Mouse (Mus musculus): ENCODE results near the gene Ndufa13. TPM values are rescaled to one million over a fixed set of nuclear protein-coding genes. Genes with fewer than 3 reads are reported as not detected.

Gene Ndufa13
- polyA plus RNA-seq (2014; fragmentation: Illumina TruSeq; extraction: RNeasy Lipid Tissue Mini Kit (QIAGEN cat#74804); ENCODE audit: low read depth, low replicate concordance), result not detected

GRCm38 (mm10) chr8:69902163-69903062 is at the start of gene Ndufa13, which contains the start of the genes Tssk6 and Yjefn3:
TSS of gene Ndufa13 (minus strand) at chr8:69902558.
TSS of gene Tssk6 (plus strand) at chr8:69902184.
TSS of gene Yjefn3 (minus strand) at chr8:69902712.

GRCm38 (mm10) chr8:69887289-69888243 is 14.8 kb downstream of the Ndufa13 start, which contains the start of gene Cilp2:
TSS of gene Cilp2 (minus strand) at chr8:69887687.

Other genes starting within 250 kb of the Ndufa13 start
- 5.3 TPM for gene Zfp964, start 248.1 kb downstream of the Ndufa13 start, polyA plus RNA-seq (2014; fragmentation: Illumina TruSeq; extraction: RNeasy Lipid Tissue Mini Kit (QIAGEN cat#74804); ENCODE audit: low read depth, low replicate concordance)
- gene Zfp869, start 191.8 kb downstream of the Ndufa13 start, polyA plus RNA-seq (2014; fragmentation: Illumina TruSeq; extraction: RNeasy Lipid Tissue Mini Kit (QIAGEN cat#74804); ENCODE audit: low read depth, low replicate concordance), result 60.5 TPM
- 11.1 TPM for gene Zfp963, start 152.6 kb downstream of the Ndufa13 start, polyA plus RNA-seq (2014; fragmentation: Illumina TruSeq; extraction: RNeasy Lipid Tissue Mini Kit (QIAGEN cat#74804); ENCODE audit: low read depth, low replicate concordance)
- gene Gm20422, start 127.7 kb downstream of the Ndufa13 start, polyA plus RNA-seq (2014; fragmentation: Illumina TruSeq; extraction: RNeasy Lipid Tissue Mini Kit (QIAGEN cat#74804); ENCODE audit: low read depth, low replicate concordance), result not detected
- 1.8 TPM for gene Atp13a1, start 111.4 kb downstream of the Ndufa13 start, polyA plus RNA-seq (2014; fragmentation: Illumina TruSeq; extraction: RNeasy Lipid Tissue Mini Kit (QIAGEN cat#74804); ENCODE audit: low read depth, low replicate concordance)
- 44.5 TPM for gene Zfp866, start 111.4 kb downstream of the Ndufa13 start, polyA plus RNA-seq (2014; fragmentation: Illumina TruSeq; extraction: RNeasy Lipid Tissue Mini Kit (QIAGEN cat#74804); ENCODE audit: low read depth, low replicate concordance)
- gene Gmip, start 93.9 kb downstream of the Ndufa13 start, polyA plus RNA-seq (2014; fragmentation: Illumina TruSeq; extraction: RNeasy Lipid Tissue Mini Kit (QIAGEN cat#74804); ENCODE audit: low read depth, low replicate concordance), result 2.1 TPM
- gene Lpar2, start 80.1 kb downstream of the Ndufa13 start, polyA plus RNA-seq (2014; fragmentation: Illumina TruSeq; extraction: RNeasy Lipid Tissue Mini Kit (QIAGEN cat#74804); ENCODE audit: low read depth, low replicate concordance), result 1.9 TPM
- gene Pbx4, start 70.1 kb downstream of the Ndufa13 start, polyA plus RNA-seq (2014; fragmentation: Illumina TruSeq; extraction: RNeasy Lipid Tissue Mini Kit (QIAGEN cat#74804); ENCODE audit: low read depth, low replicate concordance), result not detected
- gene Cilp2, start 14.9 kb downstream of the Ndufa13 start, polyA plus RNA-seq (2014; fragmentation: Illumina TruSeq; extraction: RNeasy Lipid Tissue Mini Kit (QIAGEN cat#74804); ENCODE audit: low read depth, low replicate concordance), result not detected
- not detected for gene Tssk6, start 374 bp downstream of the Ndufa13 start, polyA plus RNA-seq (2014; fragmentation: Illumina TruSeq; extraction: RNeasy Lipid Tissue Mini Kit (QIAGEN cat#74804); ENCODE audit: low read depth, low replicate concordance)
- not detected for gene Yjefn3, start 154 bp upstream of the Ndufa13 start, polyA plus RNA-seq (2014; fragmentation: Illumina TruSeq; extraction: RNeasy Lipid Tissue Mini Kit (QIAGEN cat#74804); ENCODE audit: low read depth, low replicate concordance)
- 12.7 TPM for gene Gatad2a, start 93.8 kb upstream of the Ndufa13 start, polyA plus RNA-seq (2014; fragmentation: Illumina TruSeq; extraction: RNeasy Lipid Tissue Mini Kit (QIAGEN cat#74804); ENCODE audit: low read depth, low replicate concordance)
- gene Mau2, start 140.2 kb upstream of the Ndufa13 start, polyA plus RNA-seq (2014; fragmentation: Illumina TruSeq; extraction: RNeasy Lipid Tissue Mini Kit (QIAGEN cat#74804); ENCODE audit: low read depth, low replicate concordance), result 10.1 TPM
- gene Sugp1, start 140.3 kb upstream of the Ndufa13 start, polyA plus RNA-seq (2014; fragmentation: Illumina TruSeq; extraction: RNeasy Lipid Tissue Mini Kit (QIAGEN cat#74804); ENCODE audit: low read depth, low replicate concordance), result 6.7 TPM
- gene Tm6sf2, start 170.4 kb upstream of the Ndufa13 start, polyA plus RNA-seq (2014; fragmentation: Illumina TruSeq; extraction: RNeasy Lipid Tissue Mini Kit (QIAGEN cat#74804); ENCODE audit: low read depth, low replicate concordance), result not detected
- gene Hapln4, start 180.9 kb upstream of the Ndufa13 start, polyA plus RNA-seq (2014; fragmentation: Illumina TruSeq; extraction: RNeasy Lipid Tissue Mini Kit (QIAGEN cat#74804); ENCODE audit: low read depth, low replicate concordance), result not detected
- not detected for gene Ncan, start 218.3 kb upstream of the Ndufa13 start, polyA plus RNA-seq (2014; fragmentation: Illumina TruSeq; extraction: RNeasy Lipid Tissue Mini Kit (QIAGEN cat#74804); ENCODE audit: low read depth, low replicate concordance)
- 1.6 TPM for gene Nr2c2ap, start 228.8 kb upstream of the Ndufa13 start, polyA plus RNA-seq (2014; fragmentation: Illumina TruSeq; extraction: RNeasy Lipid Tissue Mini Kit (QIAGEN cat#74804); ENCODE audit: low read depth, low replicate concordance)
- 0.52 TPM for gene Rfxank, start 236.6 kb upstream of the Ndufa13 start, polyA plus RNA-seq (2014; fragmentation: Illumina TruSeq; extraction: RNeasy Lipid Tissue Mini Kit (QIAGEN cat#74804); ENCODE audit: low read depth, low replicate concordance)
- gene Borcs8, start 236.9 kb upstream of the Ndufa13 start, polyA plus RNA-seq (2014; fragmentation: Illumina TruSeq; extraction: RNeasy Lipid Tissue Mini Kit (QIAGEN cat#74804); ENCODE audit: low read depth, low replicate concordance), result 11.1 TPM
- gene Mef2b, start 237.2 kb upstream of the Ndufa13 start, polyA plus RNA-seq (2014; fragmentation: Illumina TruSeq; extraction: RNeasy Lipid Tissue Mini Kit (QIAGEN cat#74804); ENCODE audit: low read depth, low replicate concordance), result not detected

All from adrenal gland, adult 10 weeks (tissue).